Mouse (Mus musculus) thymus, postnatal 25 days (tissue): ENCODE measurements around the gene Pcdh7.

Experiments
- DNase-seq: peaks from one replicate; pipeline ENCODE4 v3.0.0; 2022

Gene Pcdh7

DNA sequence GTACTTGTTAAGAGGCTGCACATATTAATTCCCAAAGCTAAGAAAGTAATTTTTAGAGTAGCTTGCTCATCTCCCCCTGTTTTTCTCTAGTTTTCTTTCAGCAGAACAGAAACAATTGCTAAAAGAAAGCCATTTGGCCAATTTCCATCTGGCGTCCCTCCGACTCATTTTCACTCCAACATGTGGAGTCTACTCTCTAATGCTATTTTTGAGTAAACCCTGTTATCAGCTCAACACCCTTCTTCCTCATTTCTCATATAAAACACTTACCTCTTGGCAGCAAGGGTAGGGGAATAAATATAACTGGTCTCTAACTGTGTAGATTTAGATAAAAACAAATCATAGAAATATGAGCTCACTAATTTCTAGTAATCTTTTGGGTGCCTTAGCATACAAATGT, 89.6 kb downstream of the Pcdh7 start:
- DNase-seq = no peak

GRCm38 (mm10) chr5:57810641-57811040, 92.9 kb downstream of the Pcdh7 start:
- no peak for DNase-seq

DNA sequence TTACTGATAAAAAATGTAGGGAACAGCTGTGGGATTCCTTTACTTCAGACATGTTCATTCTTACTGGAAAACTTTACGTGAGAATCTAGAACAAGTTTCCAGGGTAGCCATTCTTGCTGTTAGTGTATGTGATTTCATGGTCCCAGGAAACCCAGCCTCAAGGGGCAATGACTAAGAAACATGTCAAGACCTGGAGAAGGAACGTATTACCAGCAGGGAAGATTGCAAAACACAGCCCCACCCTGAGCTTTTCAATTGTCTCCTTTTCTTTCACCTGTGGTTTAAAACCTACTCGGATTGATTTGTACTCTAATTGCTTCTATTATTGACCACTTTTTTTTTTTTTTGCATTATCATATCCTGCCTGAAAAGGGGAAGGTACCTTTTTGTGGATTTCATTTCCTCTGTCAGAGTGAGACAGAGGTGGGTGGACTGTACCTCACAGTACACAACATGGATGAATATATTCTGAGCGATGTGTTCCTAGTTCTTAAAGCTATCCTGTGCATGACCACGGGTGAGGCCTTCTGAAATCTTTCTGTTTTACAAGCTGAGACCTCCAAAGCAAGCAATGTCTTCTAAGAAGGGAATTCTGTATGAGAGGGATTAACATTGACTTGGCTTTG, 98.3 kb downstream of the Pcdh7 start:
- no peak for DNase-seq

DNA sequence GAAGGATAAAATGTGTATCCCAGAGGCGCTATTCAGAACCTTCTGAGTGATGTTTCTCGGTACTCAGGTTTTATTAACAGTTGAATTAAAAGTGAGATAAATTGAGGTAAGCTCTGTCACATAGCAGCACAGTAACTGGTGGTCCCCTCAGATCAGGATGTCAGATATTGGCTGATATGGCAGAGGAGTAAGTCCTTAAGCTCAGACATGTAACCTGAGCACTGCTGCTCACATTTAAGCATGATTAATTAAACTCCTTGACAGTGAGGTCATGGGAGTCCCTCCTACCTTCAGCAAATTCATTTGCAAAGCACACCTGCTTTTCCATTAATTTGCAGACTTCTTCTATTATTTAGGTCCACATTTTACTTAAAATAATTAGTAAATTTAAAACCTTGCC, 102.0 kb downstream of the Pcdh7 start:
- no peak for DNase-seq

DNA sequence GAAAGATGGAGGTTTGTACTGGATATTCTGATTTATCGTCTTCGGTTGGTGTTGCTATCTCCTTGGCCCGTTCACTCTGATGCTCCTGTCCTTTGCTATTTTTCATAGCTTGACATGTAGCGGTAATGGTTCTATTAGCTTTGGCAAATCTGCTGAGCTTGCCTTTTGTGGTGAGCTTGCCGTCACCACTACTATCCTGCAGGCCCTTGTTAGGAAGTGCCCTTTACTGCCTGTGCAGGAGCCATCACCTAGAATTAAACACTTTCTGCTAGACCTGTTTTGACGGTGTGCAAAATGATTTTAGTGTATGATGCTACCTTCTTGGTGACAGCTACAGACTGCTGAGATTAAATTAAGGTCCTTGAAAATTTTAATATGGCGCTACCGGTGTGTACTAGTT, 103.3 kb downstream of the Pcdh7 start:
- no peak for DNase-seq

DNA sequence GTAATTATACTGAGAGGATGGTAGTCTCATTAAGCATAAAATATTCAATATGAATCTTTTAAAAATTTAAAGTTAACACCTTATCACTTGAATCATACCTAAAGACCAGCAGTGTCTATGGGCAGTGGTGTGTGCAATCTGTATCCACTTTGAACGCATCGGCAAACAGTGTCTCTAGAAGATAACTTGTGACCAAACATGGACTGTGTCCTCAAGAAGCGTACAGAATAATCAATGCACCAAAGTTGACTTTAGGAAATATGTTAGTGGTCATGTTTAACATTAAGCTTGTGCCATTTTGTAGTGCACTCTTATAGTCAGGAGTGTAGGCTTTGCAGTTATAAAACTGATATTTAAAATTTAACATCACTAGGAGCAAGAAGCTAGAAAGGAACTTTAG, 110.7 kb downstream of the Pcdh7 start:
- no peak for DNase-seq

- no peak for DNase-seq
Observed at GRCm38 (mm10) chr5:57837150-57837549, 119.4 kb downstream of the Pcdh7 start.

DNA sequence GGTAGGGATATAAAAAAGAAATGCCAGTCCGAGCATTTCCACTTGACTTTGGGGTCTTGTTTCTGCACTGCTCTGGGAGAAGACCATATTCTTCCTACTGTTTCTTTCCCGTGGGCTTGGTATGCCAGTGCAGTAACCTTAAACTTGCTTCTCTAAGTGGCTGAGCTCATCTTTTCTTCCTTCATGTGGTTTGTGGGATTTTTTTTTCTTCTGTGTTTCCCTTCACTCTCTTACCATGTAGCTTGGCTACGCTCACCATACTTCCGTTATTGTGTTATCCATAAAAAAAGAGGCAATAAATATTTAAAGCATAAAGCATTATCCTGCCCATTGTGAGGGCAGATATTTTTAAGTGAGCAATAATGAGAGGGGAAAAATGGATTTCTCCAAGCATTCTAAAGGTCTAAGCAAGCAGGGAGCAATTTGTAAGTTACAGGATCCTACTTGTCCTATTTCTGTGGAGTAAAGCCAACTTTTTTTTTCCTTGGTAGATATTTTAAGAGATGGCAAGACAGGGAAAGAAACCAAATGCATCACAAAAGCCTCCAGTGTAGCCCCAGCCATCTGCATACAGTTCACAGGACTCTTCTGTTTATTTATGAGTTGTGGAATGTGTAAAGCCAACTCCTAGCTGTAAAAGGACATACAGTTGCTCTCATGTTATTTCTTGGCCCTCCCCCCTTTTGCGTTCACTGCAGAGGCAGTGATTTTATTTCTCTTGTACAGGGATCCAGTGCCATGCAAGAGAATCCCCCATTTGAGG, 123.8 kb downstream of the Pcdh7 start:
- no peak for DNase-seq

DNA sequence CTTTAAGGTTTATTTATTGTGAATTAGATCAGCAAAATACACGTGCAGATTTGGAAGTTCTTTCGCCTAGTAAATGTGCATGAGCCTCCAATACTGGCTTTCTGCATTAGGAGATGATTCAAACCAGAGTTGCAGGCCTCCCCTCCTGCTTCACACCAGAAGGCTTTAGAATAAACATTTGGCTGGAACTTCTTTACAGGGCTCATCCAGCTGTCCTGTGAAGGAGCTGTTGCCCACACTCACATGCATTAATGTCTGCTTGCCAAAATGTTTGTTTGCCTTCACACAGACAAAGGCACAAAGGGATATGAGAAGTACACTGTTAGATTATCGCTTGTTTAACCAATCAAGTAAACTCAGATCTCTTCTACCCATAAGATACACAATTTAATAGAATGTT, 129.7 kb downstream of the Pcdh7 start:
- no peak for DNase-seq

- DNase-seq = no peak
Observed at GRCm38 (mm10) chr5:57850111-57850510, 132.3 kb downstream of the Pcdh7 start.

DNA sequence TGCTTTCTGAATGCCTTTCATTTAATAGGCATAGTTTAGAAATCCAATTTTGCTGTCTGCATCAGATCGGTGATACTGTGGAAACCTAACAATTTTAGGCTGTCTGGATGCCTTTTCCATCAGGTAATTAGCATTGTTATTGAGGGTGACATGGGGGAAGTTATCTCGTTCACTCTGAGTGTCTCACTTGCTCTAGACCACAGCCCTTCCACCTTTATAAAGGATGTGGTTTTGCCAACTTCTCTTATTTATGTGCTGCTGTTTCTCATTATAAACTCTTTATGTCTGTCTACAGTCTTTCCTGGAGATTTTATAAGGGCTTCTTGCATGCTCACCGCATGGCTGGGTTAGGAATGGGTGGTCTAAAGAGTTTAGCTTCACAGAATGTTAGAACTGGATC, 139.5 kb downstream of the Pcdh7 start:
- DNase-seq = no peak

DNA sequence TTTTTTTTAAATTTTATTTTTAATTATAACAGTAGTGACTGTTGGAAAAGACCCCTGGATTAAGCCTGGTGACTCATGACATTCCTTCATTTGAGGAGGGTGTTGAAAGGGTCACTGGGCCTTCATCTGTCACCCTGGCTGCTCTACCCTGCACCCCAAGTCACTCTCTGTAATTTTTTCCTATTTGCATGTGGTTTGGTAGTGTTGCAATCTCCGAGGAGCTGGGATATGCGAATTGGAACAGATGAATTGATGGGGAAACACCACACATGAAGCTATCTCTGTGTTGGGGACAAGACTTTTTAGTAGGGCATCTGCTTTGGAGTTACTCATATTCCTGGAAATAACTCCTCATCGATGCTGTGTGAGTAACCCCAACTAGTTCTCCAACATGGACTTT, 146.5 kb downstream of the Pcdh7 start:
- DNase-seq = no peak

DNA sequence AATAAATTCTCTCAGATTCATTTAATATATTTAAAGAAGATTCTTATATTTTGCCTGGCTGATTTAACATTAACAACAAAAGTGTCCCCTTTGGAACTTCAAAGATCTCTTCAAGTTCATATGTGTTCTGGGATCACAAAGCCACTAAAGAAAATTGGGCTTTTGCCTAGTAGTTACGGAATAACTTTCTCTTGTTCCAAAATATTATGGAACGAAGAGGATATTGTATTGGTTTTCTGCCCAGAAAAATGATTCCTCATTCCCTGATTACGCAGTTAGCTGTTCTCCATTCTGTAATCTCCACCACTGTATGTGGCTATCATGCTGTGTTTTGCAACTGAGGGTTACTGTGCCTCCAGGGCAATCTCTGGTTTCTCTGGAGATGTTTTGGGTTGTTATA, 147.5 kb downstream of the Pcdh7 start:
- no peak for DNase-seq

GRCm38 (mm10) chr5:57866097-57866496, 148.3 kb downstream of the Pcdh7 start:
- no peak for DNase-seq

DNA sequence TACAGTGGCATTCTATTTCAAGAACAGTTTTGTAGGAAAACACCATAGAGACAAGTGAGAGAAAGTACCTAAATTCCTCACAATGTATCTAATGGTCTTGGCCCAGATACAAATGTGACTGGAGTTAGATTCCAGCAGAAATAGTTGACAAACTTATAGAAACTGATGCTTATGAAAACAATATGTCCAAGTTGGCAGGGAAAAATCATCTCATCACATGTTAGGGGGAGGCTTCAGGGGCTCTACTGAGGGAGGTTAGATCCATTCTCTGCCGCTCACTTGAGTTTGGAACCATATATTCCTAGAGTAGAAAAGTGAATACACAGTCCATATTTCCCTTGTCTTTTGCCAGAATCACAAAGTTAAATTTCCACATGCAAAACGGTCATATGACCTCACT, 150.1 kb downstream of the Pcdh7 start:
- no peak for DNase-seq

- peak; percentile 8 for DNase-seq
Observed at GRCm38 (mm10) chr5:57868702-57869101, 150.9 kb downstream of the Pcdh7 start.

DNA sequence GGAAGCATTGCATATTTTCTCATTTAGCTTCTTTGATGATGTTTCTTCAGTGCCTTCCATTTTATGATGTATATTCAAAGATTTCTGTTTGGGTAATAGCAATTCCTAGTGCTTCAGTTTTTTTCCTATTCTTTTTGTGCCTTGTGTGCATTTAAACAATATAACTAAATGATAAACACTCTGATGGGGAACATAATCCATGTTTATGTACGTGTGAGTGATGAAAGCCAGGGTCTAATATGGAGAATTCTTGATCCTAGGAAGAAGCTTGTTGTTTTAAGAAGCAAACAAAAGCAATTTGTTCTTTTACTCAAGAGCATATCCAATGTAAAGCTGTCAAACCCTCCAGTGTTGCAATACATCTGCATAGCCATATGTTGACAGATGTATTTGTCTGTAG, 153.0 kb downstream of the Pcdh7 start:
- no peak for DNase-seq

DNA sequence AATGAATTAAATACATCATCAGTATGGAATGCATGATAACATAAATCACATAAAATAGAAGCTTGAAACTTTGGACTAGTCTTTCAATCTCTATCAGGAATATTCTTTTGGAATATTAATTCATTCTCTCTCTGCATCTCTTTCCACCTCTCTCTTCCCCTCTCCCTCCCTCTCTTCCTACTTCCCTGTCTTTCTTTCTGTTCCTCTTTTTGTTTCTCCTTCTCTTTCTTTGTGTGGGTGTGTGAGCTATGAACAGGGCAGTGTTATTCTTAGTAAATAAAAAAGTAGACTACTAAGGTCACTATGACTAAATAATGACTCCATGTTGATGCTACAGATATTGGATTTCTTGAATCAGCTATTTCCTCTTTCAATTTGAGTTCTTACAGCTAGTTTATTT, 167.2 kb downstream of the Pcdh7 start:
- DNase-seq = no peak

DNA sequence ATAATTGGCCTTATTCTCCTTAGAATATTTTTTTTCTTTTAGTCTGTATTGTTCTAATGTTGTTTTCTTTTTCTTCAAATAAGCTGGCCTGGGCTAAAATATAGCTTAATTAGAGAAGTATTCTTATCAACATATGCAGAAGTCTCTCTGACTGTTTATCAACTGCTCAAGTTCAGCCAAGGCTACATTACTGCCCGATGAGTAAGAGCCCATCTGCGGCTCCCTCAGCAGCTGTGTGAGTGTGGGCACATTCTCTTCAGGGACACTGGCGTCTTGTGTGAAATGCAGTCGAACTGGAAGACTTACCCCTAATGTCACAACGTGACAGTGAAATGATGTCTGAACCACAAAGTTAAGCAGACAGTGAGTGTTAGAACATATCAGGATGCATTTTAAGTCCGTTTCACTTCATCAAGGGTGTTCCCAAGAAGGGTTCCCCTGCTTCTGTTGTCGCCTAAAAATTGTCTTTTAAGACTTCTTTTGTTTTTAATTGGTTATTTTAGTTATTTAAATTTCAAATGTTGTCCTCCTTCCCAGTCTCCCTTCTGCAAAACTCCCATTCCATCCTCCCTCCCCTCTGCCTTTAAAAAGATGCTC, 181.3 kb downstream of the Pcdh7 start:
- DNase-seq = no peak

- no peak for DNase-seq
Observed at GRCm38 (mm10) chr5:57907218-57907617, 189.5 kb downstream of the Pcdh7 start.

GRCm38 (mm10) chr5:57921140-57921539, 203.4 kb downstream of the Pcdh7 start:
- DNase-seq = no peak

GRCm38 (mm10) chr5:57931331-57931730, 213.6 kb downstream of the Pcdh7 start:
- no peak for DNase-seq

- no peak for DNase-seq
Observed at GRCm38 (mm10) chr5:57931738-57932137, 214.0 kb downstream of the Pcdh7 start.

GRCm38 (mm10) chr5:57934666-57935065, 216.9 kb downstream of the Pcdh7 start:
- DNase-seq = no peak

DNA sequence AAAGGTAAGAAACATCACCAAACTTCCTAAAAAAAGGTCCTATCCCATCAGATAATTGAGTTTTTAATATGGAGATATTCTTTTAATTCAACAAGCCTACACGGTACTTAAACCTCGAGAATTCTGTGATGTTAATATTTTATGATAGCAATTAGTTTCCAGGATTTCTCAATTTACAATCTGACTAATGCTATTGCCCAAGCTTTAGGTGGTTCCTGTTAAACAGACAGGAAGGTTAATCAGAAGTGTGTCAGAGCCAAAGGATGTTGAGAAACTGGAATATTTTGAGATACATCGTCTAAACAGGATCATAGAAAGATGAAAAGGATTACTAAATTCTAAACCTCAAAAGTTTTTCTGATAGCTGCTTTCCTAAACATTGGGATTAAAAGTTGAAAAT, 222.7 kb downstream of the Pcdh7 start:
- no peak for DNase-seq
